Mouse (Mus musculus) CD4-positive, CD25-positive, alpha-beta regulatory T cell, adult 4 months (primary cell): ENCODE results near the gene Pdia5. TPM values are rescaled to one million over a fixed set of nuclear protein-coding genes. Genes with fewer than 3 reads are reported as not detected.

Experiments used
- ATAC-seq: one replicate; pipeline ENCODE4 v1.8.0; 2017
- polyA plus RNA-seq, 2 experiments: library from polyadenylated mRNA; unstranded; fragments of 100-300 nt; shearing (Covaris generic); gene quantifications; one replicate each; pipeline ENCODE4 v1.2.1; 2017

The Pdia5 gene
- polyA plus RNA-seq, 2 experiments from 2014 or later: not detected

- ATAC-seq: no peak
Measured at GRCm38 (mm10) chr16:35441346-35442025, 49.2 kb downstream of the Pdia5 start.

- ATAC-seq: no peak
Measured at GRCm38 (mm10) chr16:35439046-35439445, 51.6 kb downstream of the Pdia5 start.

- no peak for ATAC-seq
Measured at GRCm38 (mm10) chr16:35431608-35432007, 59.1 kb downstream of the Pdia5 start.

GRCm38 (mm10) chr16:35424926-35425325, 65.7 kb downstream of the Pdia5 start:
- ATAC-seq: no peak

- no peak for ATAC-seq
Measured at GRCm38 (mm10) chr16:35423250-35424139, 67.2 kb downstream of the Pdia5 start.

GRCm38 (mm10) chr16:35422705-35423104, 68.0 kb downstream of the Pdia5 start:
- ATAC-seq: no peak

GRCm38 (mm10) chr16:35422141-35422540, 68.5 kb downstream of the Pdia5 start:
- ATAC-seq: no peak

GRCm38 (mm10) chr16:35414616-35415015, 76.1 kb downstream of the Pdia5 start:
- no peak for ATAC-seq

GRCm38 (mm10) chr16:35406706-35407105, 84.0 kb downstream of the Pdia5 start:
- no peak for ATAC-seq

- no peak for ATAC-seq
Measured at GRCm38 (mm10) chr16:35406166-35406565, 84.5 kb downstream of the Pdia5 start.

- no peak for ATAC-seq
Measured at GRCm38 (mm10) chr16:35405348-35406080, 85.2 kb downstream of the Pdia5 start.

GRCm38 (mm10) chr16:35404864-35405263, 85.8 kb downstream of the Pdia5 start:
- ATAC-seq: no peak

- ATAC-seq: no peak
Measured at GRCm38 (mm10) chr16:35403891-35404290, 86.8 kb downstream of the Pdia5 start.

- ATAC-seq: no peak
Measured at GRCm38 (mm10) chr16:35403356-35403755, 87.3 kb downstream of the Pdia5 start.

GRCm38 (mm10) chr16:35392813-35393212, 97.9 kb downstream of the Pdia5 start:
- ATAC-seq: no peak

GRCm38 (mm10) chr16:35385654-35386053, 105.0 kb downstream of the Pdia5 start:
- ATAC-seq: no peak

- ATAC-seq: no peak
Measured at GRCm38 (mm10) chr16:35380048-35380447, 110.6 kb downstream of the Pdia5 start.

- ATAC-seq: no peak
Measured at GRCm38 (mm10) chr16:35379344-35379743, 111.3 kb downstream of the Pdia5 start.

- peak; percentile 12 for ATAC-seq
Measured at GRCm38 (mm10) chr16:35364063-35364428, 126.6 kb downstream of the Pdia5 start.

GRCm38 (mm10) chr16:35363150-35364062, 127.3 kb downstream of the Pdia5 start, which contains the start of gene Sec22a:
TSS of gene Sec22a (minus strand) at chr16:35363918.
- ATAC-seq: peak; percentile 92

GRCm38 (mm10) chr16:35362221-35362620, 128.5 kb downstream of the Pdia5 start:
- no peak for ATAC-seq

- ATAC-seq: no peak
Measured at GRCm38 (mm10) chr16:35360593-35360992, 130.1 kb downstream of the Pdia5 start.
